Mouse (Mus musculus) erythroid progenitor cell, adult 5-6 weeks (primary cell): Measurements from ENCODE around the gene Gm16181. TPM values are rescaled to one million over a fixed set of nuclear protein-coding genes. Genes with fewer than 3 reads are reported as not detected.

Experiments
- ATAC-seq: replicated peaks from 2 replicates; pipeline ENCODE4 v1.8.0; 2016; ENCODE audit warnings: moderate number of reproducible peaks, mild to moderate bottlenecking, moderate TSS enrichment, inconsistent platforms; ENCODE audit not compliant: poor library complexity, low FRiP score, severe bottlenecking
- total RNA-seq, 2 experiments: library from RNA; stranded (forward) in 1 of 2; stranded (reverse) in 1 of 2; fragments of 150-400 nt in 1 of 2; fragments of 186-747, 209-891 nt in 1 of 2; gene quantifications; 2 replicates each; pipeline versions ENCODE4 v1.2.3 to v1.2.4; 2015 to 2017; ENCODE audit warnings: low replicate concordance in 2 of 2

The Gm16181 gene
- total RNA-seq, 2 experiments from 2014 or later: not detected

- no peak for ATAC-seq
Observed at GRCm38 (mm10) chr17:35245731-35246623, 25.3 kb downstream of the Gm16181 start.

GRCm38 (mm10) chr17:35247144-35247543 lies 26.5 kb downstream of the Gm16181 start:
- ATAC-seq: no peak

DNA sequence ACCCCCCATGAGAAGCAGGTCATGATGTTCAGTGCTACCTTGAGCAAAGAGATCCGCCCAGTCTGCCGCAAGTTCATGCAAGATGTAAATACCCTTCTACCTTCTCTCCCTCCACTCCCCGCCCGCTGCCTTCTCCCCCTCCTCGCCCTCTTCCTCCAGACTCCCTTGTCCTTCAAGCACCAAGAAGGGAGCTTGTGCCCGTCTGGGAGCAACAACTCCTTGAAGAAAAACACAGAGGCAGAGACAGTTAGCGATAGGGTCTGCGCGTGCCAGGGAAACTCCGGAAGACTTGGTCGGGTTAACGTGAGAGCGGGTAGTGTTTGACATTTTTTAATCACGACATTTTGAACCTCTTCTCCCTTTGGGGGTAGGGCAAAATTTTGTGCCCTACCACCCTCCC lies 28.4 kb downstream of the Gm16181 start:
- no peak for ATAC-seq

GRCm38 (mm10) chr17:35249451-35250197 lies 29.0 kb downstream of the Gm16181 start:
- no peak for ATAC-seq

- ATAC-seq: no peak
Observed at GRCm38 (mm10) chr17:35250348-35251120, 29.9 kb downstream of the Gm16181 start.

GRCm38 (mm10) chr17:35251162-35251719 lies 30.6 kb downstream of the Gm16181 start:
- ATAC-seq: no peak

DNA sequence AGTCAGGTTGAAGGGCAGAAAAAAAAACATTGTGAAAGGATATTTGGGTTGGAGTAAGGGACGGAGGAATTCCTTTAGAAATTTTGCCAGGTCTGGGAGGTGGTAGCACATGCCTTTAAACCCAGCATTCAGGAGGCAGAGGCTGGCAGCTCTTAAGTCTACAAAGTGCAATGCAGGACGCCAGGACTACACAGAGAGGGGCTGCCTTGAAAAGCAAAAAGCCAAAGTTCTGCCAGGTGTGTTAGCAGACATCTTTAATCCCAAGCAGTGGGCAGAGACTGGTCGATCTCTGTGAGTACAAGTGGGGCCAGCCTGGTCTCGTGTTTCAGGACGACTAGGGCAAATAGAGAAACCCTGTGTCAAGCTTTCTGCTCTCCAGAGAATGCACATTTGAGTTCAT lies 31.3 kb downstream of the Gm16181 start:
- no peak for ATAC-seq

DNA sequence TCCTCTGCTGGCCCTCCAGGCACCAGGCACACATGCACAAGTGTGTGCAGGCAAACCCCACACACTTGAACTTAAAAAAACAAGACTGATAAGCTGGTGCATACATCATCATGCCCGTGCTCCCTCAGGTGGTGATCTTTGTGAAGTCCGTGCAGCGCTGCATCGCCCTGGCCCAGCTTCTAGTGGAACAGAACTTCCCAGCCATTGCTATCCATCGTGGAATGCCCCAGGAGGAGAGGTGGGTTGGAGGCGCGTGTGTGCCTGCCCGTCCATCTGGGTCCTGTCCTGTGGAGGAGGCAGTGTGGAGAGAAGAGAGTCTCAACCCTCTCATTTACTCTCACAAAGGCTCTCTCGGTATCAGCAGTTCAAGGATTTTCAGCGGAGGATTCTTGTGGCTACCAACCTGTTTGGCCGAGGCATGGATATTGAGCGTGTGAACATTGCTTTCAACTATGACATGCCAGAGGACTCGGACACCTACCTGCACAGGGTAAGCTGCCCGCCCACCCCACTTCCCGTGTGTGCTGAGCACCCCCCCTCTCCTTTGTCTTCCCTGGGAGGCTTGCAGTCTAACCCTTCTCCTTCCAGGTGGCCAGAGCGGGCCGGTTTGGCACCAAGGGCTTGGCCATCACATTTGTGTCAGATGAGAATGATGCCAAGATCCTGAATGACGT lies 32.1 kb downstream of the Gm16181 start:
- no peak for ATAC-seq

- ATAC-seq: no peak
Observed at GRCm38 (mm10) chr17:35253293-35254093, 32.9 kb downstream of the Gm16181 start.

GRCm38 (mm10) chr17:35254241-35255098 lies 33.8 kb downstream of the Gm16181 start:
- ATAC-seq: peak; percentile 69

DNA sequence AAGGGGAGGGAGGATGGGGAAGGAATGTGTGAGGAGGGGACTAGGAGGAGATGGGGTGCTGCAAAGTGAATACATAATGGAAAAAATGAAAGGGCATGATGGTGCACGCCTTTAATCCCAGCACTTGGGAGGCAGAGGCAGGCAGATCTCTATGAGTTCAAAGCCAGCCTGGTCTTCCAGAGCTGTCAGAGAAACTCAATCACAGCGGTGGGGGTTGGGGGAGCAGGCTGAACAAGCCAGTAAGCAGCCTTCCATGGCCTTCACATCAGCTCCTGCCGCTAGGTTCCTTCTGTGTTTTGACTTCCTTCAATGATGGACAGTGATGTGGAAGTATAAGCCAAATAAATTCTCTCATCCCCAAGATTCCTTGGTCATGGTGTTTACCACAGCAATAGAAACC lies 34.7 kb downstream of the Gm16181 start:
- ATAC-seq: no peak

- ATAC-seq: no peak
Observed at GRCm38 (mm10) chr17:35255704-35256103, 35.1 kb downstream of the Gm16181 start.

DNA sequence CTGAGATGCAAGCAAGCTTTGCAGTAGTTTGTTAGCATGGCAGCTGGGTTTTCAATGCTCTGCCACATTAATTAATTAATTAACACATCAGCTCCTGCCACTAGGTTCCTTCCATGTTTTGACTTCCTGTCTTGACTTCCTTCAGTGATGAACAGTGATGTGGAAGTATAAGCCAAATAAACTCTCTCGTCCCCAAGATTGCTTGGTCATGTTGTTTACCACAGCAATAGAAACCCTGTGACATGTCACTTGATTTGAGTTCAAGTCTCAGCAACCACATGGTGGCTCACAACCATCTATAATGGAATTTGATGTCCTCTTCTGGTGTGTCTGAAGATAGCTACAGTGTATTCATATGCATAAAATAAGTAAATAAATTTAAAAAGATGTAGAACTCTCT lies 36.7 kb downstream of the Gm16181 start:
- ATAC-seq: no peak

- peak; percentile 76 for ATAC-seq
Observed at GRCm38 (mm10) chr17:35257824-35258491, 37.3 kb downstream of the Gm16181 start.

DNA sequence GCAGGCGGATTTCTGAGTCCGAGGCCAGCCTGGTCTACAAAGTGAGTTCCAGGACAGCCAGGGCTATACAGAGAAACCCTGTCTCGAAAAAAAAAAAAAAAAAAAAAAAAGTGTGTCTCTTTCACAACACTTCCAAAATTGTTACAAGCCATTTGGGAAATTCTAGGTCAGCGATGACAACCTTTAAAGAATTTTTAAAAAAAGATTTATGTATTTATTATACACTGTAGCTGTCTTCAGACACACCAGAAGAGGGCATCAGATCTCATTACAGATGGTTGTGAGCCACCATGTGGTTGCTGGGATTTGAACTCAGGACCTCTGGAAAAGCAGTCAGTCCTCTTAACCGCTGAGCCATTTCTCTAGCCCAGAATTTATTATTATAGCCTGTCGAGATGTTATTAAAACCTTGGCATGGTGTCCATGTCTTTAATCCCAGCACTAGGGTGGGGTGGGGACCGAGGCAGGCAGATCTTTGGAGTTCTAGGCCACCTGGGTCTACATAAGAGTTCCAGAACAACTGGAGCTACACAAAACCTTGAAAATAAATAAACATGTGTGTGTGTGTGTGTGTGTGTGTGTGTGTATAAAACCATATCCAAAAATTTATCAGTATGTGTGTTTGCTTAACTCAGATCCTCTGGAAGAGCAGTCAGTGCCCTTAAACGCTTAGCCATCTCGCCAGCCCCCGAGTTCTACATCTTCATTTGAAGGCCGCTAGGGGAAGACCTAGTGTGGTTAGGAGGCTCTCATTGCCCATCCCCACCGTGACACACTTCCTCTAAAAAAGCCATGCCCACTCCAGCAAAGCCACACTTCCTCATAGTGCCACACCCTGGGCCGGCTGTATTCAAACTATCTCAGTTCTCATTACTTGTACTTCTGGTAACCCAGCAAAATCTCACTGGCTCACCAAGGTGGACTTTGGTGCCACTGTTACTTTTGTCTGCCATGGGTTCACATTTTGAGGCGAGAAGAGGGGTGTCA lies 38.2 kb downstream of the Gm16181 start:
- ATAC-seq: no peak

- no peak for ATAC-seq
Observed at GRCm38 (mm10) chr17:35259621-35260020, 39.0 kb downstream of the Gm16181 start.
